In the genomic region with DNA sequence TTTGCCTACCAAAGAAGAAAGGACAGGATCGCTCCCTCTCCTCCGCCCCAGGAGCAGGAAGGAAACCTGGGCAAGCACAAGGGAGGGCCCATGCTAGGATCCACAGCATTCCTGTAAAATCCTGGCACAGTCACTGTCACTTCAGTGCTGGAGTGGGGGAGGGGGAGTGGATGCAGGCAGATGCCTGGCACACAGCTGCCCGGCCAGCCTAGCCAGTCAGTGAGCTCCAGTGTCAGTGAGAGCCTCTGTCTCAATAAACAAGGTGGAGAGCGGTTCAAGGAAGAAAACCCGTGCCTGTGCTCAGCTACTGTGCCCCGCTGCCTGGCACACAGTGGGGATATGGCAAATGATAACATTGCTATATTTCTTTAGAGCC, we compare ENCODE assay signal across 12 mouse cellular contexts. TPM values are rescaled to one million over a fixed set of nuclear protein-coding genes. Genes with fewer than 3 reads are reported as not detected.
DNase-seq lines count a peak whose midpoint lies in the region; ATAC-seq and TF ChIP-seq lines count a peak whose summit lies in the region.
"Had no signal": no experiment of that assay in that cellular context is flagged by ENCODE, and none has a peak within 500 bp of the region (broad histone marks: within the 10 kb centered on the region; RNA-seq: fewer than 3 reads in every experiment).

No protein-coding gene starts in this region.

- intact Hi-C loops in left cerebral cortex, postnatal 4 days (cut with DNase I) = no loop called here
- intact Hi-C loops in gastrocnemius, postnatal 36 days (cut with DNase I) = no loop called here

- ATAC-seq in forebrain, embryonic 11.5 days (replicated peaks; ENCODE audit: low FRiP score) = no peak
- no peak for ATAC-seq in hindbrain, embryonic 14.5 days (ENCODE audit: low FRiP score)
- ATAC-seq in neural tube, embryonic 12.5 days (ENCODE audit: low FRiP score, low read depth) = peak; percentile 13; the same call in 1 of the 2 replicates
- ATAC-seq in intestine, postnatal 0 days = no peak

- no peaks in the 10 kb centered on the region for H3K9me3 ChIP-seq in forebrain, embryonic 11.5 days (ENCODE audit: control insufficient read depth, low read length)
- H3K9me3 ChIP-seq in hindbrain, embryonic 14.5 days (ENCODE audit: control insufficient read depth, low read length) = no peaks in the 10 kb centered on the region
- H3K9me3 ChIP-seq in neural tube, embryonic 12.5 days = no peaks in the 10 kb centered on the region
- no peaks in the 10 kb centered on the region for H3K9me3 ChIP-seq in intestine, postnatal 0 days (ENCODE audit: control insufficient read depth)
- H3K9me3 ChIP-seq: limb, embryonic 10.5 days; megakaryocyte, embryonic 14.5 days had no signal

- TF ChIP-seq CTCF in intestine, postnatal 0 days (IDR thresholded peaks at IDR 0.05; ENCODE audit: low read depth) = no peak

- H3K36me3 ChIP-seq in forebrain, embryonic 11.5 days (ENCODE audit: control insufficient read depth, insufficient read depth, low read length) = no peaks in the 10 kb centered on the region
- H3K36me3 ChIP-seq in hindbrain, embryonic 14.5 days (replicated peaks; ENCODE audit: control insufficient read depth, insufficient read depth) = no peaks in the 10 kb centered on the region
- no peaks in the 10 kb centered on the region for H3K36me3 ChIP-seq in neural tube, embryonic 12.5 days
- H3K36me3 ChIP-seq in intestine, postnatal 0 days (ENCODE audit: control insufficient read depth, insufficient read depth) = no peaks in the 10 kb centered on the region
- H3K36me3 ChIP-seq: limb, embryonic 10.5 days had no signal

- 75% methylated on average over 6 of the region's 6 CpGs for WGBS in forebrain, embryonic 11.5 days
- 70% methylated on average over 6 of the region's 6 CpGs for WGBS in hindbrain, embryonic 14.5 days
- 76% methylated on average over 6 of the region's 6 CpGs for WGBS in neural tube, embryonic 12.5 days
- WGBS in intestine, postnatal 0 days = 75% methylated on average over 6 of the region's 6 CpGs

- DNase-seq in left cerebral cortex, postnatal 4 days = peak; percentile 47
- DNase-seq in left cerebral cortex, adult 11 months (ENCODE audit: low spot score) = no peak
- DNase-seq in forebrain, embryonic 11.5 days (ENCODE audit: low spot score) = no peak
- no peak for DNase-seq in hindbrain, embryonic 14.5 days (ENCODE audit: low spot score)
- DNase-seq in gastrocnemius, postnatal 36 days = no peak
- no peak for DNase-seq in frontal cortex, postnatal 10 days (ENCODE audit: low spot score in 2 of 2)
- DNase-seq: heart, adult 11 months; thymus, postnatal 25 days had no signal

- no peaks in the 10 kb centered on the region for H3K27me3 ChIP-seq in forebrain, embryonic 11.5 days (ENCODE audit: control insufficient read depth, insufficient read depth, low read length)
- H3K27me3 ChIP-seq in hindbrain, embryonic 14.5 days (ENCODE audit: control insufficient read depth, insufficient read depth, low read length) = no peaks in the 10 kb centered on the region
- no peaks in the 10 kb centered on the region for H3K27me3 ChIP-seq in neural tube, embryonic 12.5 days (replicated peaks)
- no peaks in the 10 kb centered on the region for H3K27me3 ChIP-seq in intestine, postnatal 0 days (replicated peaks; ENCODE audit: control insufficient read depth, insufficient read depth, low read length)

- no peak overlapping the region for H3K9ac ChIP-seq in forebrain, embryonic 11.5 days (ENCODE audit: low read length)
- H3K9ac ChIP-seq in hindbrain, embryonic 14.5 days = no peak overlapping the region
- H3K9ac ChIP-seq in neural tube, embryonic 12.5 days = no peak overlapping the region
- no peak overlapping the region for H3K9ac ChIP-seq in intestine, postnatal 0 days (ENCODE audit: low read depth, low read length)

- H3K4me2 ChIP-seq in forebrain, embryonic 11.5 days (ENCODE audit: low read depth, low read length, severe bottlenecking) = no peak overlapping the region
- no peak overlapping the region for H3K4me2 ChIP-seq in hindbrain, embryonic 14.5 days (replicated peaks)
- no peak overlapping the region for H3K4me2 ChIP-seq in neural tube, embryonic 12.5 days (replicated peaks)
- H3K4me2 ChIP-seq in intestine, postnatal 0 days (replicated peaks; ENCODE audit: low read depth) = no peak overlapping the region

- peaks cover 25% of the 10 kb centered on the region for H3K4me1 ChIP-seq in forebrain, embryonic 11.5 days (replicated peaks; ENCODE audit: control insufficient read depth, insufficient read depth, low read length)
- H3K4me1 ChIP-seq in hindbrain, embryonic 14.5 days (replicated peaks; ENCODE audit: control insufficient read depth, insufficient read depth, low read length) = peaks cover 10% of the 10 kb centered on the region
- H3K4me1 ChIP-seq in neural tube, embryonic 12.5 days = peaks cover 35% of the 10 kb centered on the region
- 0 out of 2 replicates have a peak, but pooled peaks cover 3% of the 10 kb centered on the region for H3K4me1 ChIP-seq in intestine, postnatal 0 days (replicated peaks; ENCODE audit: control insufficient read depth, insufficient read depth, low read length)
- H3K4me1 ChIP-seq: megakaryocyte, embryonic 14.5 days had no signal

- no peak overlapping the region for H3K4me3 ChIP-seq in forebrain, embryonic 11.5 days (ENCODE audit: low read depth, low read length)
- no peak overlapping the region for H3K4me3 ChIP-seq in hindbrain, embryonic 14.5 days (replicated peaks; ENCODE audit: low read length)
- H3K4me3 ChIP-seq in neural tube, embryonic 12.5 days = no peak overlapping the region
- no peak overlapping the region for H3K4me3 ChIP-seq in intestine, postnatal 0 days (ENCODE audit: low read depth, low read length)
- H3K4me3 ChIP-seq: limb, embryonic 10.5 days; megakaryocyte, embryonic 14.5 days had no signal

- H3K27ac ChIP-seq in forebrain, embryonic 11.5 days (ENCODE audit: low read depth, low read length) = peak overlapping the region; percentile 94
- peak overlapping the region; percentile 76 for H3K27ac ChIP-seq in hindbrain, embryonic 14.5 days
- H3K27ac ChIP-seq in neural tube, embryonic 12.5 days = no peak overlapping the region; the same call in 1 of the 2 replicates
- H3K27ac ChIP-seq in intestine, postnatal 0 days (ENCODE audit: low read depth, low read length) = no peak overlapping the region
- H3K27ac ChIP-seq: limb, embryonic 10.5 days had no signal

RNA-seq across cellular contexts. Expression of a gene that starts 24.5 kb away (rescaled TPM):
- total RNA-seq in left cerebral cortex, postnatal 4 days (2021) = 10 to 100 TPM; 93.3 to 99.0 TPM
- polyA plus RNA-seq in forebrain, embryonic 11.5 days (2014; fragmentation: Nextera tagmentation; extraction: Ambion mirVana) = 90.3 and 92.5 TPM in 2 replicates
- 55.1 and 61.8 TPM in 2 replicates for polyA plus RNA-seq in hindbrain, embryonic 14.5 days (2014; fragmentation: Nextera tagmentation; extraction: Ambion mirVana)
- polyA plus RNA-seq in neural tube, embryonic 12.5 days (2016; fragmentation: Nextera tagmentation; extraction: Ambion mirVana) = 108 and 122 TPM in 2 replicates
- 100 to 1,000 TPM in 1 of 2 experiments, 10 to 100 TPM in 1; 98.2 to 103 TPM for total RNA-seq in gastrocnemius, postnatal 36 days (2021)
- polyA plus RNA-seq in intestine, postnatal 0 days (2015; fragmentation: Nextera tagmentation; extraction: Ambion mirVana) = 27.8 and 32.9 TPM in 2 replicates

Comparison
In these comparisons a context has a peak if more than half of its experiments do, and no peak if none do; other contexts are left out.
1. H3K27ac ChIP-seq: peak in forebrain, embryonic 11.5 days (single experiment) and hindbrain, embryonic 14.5 days (single experiment); none in neural tube, embryonic 12.5 days (single experiment) and intestine, postnatal 0 days (single experiment).